Mouse (Mus musculus) retina, adult 2 months (tissue): ENCODE measurements around the gene Veph1.

Experiments
- DNase-seq: peaks from one replicate; pipeline ENCODE4 v3.0.0-alpha.2; 2012; ENCODE audit warnings: low read depth, low spot score

The Veph1 gene

DNA sequence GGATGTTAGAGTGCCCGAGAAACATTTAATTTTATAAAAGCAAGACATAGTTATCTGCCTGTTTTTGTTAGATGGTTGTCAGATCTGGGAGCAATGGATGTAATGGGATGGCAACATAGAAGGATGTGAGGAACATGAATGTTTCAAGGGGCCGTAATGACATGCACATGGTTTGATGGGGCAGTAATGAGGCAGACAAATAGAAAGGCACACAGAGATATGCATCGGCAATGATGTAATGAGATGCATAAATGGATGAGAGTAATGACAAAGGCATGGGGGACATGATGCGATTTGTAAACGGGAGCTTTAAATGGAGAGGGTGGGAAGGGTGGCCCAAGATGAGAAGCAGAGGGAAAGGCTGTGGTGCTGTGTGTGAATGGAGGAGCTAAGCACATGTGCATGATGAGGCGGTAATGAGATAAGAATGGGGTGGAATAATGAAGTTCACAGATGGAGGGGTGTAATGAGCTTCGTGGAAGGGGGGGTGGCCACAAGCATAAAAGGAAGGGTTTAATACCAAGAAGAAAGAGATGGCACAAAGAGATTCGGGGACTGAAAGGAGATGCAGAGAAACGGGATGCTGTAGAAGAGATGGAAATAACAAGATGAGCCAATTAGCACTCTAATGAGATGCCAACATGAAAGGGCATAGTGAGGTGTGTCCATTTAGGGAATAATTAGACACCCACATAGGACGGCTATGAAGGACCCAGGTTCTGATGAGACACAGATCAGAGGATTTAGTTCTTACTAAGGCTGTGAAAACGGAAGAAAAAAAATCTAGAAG lies 194.6 kb downstream of the Veph1 start:
- DNase-seq = no peak

DNA sequence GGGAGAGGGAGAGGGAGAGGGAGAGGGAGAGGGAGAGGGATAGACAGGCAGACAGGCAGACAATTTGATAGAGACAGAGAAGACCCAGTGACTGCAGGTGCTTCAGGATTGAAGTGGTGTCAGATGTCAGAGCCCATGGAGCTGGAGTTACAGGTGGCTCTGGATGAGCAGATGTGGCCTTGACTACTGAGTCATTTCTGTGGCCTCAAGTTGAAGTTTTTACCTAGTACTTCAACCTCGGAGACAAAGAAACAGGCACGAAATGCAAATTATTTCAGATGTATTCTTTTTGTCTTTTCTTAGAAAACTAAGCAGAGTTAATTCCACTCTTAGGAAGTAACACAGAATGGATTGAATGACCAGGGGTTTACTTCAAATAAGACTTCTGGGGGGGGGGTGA lies 195.6 kb downstream of the Veph1 start:
- no peak for DNase-seq

DNA sequence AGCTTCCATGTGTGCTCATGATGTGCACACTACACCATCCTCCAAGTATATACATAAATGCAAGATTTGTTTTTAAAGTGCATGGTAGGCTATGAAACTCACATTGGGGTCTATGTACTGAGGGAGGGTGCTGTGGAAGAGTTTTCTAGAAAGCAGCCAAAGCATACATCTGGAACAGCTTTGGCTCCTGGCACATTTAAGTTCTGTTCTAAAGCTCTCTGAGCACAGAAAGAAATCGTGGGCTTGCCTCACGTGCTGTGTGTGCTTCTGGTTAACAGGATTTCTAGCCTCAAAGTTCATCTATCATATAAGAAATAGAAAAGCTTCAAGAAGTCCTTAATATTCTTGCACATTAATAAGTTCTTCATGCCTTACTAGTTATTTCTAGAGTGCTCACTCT lies 204.9 kb downstream of the Veph1 start:
- no peak for DNase-seq

DNA sequence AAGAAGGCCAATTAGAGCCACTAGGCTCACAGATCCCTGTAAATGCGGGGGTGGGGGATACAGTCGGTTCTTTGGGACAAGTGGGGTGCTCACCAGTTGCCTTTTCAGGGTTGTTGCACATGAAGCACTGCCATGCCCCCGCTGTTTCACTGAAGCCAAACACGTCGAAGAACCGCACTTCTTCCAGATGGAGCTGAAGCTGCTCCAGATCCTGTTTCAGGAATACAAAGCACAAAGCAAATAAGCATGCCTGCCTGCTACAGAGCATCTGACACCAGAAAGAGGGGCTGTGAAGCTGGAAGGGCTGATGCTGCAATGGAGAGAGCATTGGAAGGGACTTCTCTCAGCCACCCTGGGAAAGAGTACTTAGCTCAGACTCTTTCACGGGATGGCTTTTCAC lies 209.0 kb downstream of the Veph1 start:
- DNase-seq = no peak

DNA sequence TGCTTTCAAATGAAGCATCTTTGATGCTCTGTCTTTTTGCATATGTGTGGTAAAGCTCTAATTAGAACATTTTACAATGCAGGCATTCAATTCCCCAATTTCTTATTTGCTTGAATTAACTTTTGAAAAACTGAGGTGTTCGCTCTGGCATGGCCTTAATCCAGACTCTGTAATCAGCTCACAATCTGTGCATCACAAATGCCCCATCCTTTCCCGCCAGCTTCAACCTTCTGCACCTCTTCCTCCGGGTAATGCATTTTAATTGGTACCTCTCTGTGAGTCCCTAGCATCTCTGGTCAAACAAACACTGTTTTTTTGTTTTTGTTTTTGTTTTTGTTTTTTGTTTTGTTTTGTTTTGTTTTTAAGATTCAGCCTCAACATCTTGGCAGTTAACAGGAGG lies 212.8 kb downstream of the Veph1 start:
- no peak for DNase-seq

DNA sequence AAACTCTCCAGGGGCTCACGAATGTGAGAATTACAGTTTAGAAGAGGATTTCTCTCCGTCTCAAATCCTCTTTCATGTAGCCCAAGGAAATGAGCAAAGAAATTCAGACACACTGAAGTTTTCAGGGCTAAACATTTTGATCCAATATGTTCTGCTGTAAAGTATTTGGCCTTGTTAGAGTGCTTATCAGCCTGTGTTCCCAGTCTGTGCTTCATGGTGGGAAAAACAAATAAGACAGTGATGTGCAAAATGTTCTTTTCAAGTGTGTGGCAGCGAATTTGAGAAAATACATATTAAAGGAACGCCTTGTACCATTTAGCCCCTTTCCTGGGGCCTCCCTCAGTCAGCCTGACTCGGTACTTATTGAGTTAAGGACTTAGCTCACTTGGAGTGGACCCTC lies 213.2 kb downstream of the Veph1 start:
- DNase-seq = no peak

DNA sequence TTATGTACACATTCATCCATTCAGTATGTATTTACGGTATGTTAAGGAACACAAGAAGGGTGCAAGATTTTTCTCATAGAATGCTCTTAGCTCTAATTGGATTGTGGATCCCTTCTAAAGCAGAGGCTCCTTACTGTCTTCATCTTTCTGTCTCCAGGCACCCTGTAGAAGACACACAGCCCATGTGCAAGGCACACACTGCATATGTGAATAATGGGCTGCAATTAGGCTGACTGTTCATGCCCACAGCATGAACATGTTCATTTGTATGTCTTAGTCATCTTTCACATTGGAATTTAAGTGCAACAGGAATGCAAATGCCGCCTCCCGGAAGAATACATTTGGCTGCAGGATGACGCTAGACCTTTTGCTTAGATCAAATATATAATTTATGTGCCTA lies 213.7 kb downstream of the Veph1 start:
- no peak for DNase-seq

DNA sequence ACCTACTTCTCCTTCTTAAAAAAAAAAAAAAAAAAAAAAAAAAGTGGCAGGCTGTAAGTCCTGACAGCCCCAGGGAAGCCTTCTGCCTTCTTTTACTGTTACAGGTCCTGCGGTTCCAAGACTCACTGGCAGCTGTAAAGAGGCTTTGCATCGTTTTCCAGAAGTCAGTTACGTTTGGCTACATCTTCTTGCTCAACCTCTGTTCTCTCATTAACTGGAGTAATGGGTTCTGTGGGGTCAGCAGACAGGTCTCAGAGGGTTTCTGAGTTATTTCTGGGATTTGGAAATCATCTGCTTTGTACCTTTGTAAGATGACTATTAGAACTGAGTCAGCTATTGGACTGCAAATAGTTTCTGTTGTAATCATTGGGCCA lies 215.3 kb downstream of the Veph1 start:
- DNase-seq = no peak

DNA sequence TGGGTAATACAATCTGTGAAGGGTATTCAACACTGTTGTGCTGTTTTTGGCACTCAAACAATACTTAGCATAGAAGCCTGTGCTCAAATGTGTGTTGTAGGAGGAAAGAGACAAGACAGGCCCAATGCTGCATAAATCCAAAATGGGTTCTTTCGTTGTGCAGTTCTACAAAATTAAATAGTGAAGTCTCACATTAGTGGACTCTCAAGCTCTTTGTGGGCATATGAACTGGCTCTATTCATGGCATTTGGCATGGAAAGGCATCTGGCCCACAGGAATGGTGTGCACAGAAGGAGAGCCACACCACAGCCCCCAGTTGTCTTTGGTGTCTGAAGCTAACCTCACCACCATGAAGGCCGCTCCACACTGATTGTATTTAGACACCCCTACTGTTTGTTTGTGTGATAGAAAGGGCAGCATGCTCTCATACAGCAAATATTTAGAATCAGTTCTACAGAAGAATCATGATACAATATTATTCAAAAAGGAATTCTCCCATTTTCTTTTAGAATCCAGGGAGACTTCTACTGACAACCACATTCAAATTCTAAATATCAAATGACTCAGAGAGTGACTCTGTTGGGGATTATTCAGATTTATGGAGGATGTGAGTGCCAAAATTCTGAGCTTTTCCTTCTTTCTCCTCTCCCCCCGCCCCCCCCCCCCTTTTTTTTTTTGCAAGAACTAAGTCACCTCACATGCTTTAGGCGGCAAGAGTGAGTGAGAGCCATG lies 215.8 kb downstream of the Veph1 start:
- DNase-seq = no peak

DNA sequence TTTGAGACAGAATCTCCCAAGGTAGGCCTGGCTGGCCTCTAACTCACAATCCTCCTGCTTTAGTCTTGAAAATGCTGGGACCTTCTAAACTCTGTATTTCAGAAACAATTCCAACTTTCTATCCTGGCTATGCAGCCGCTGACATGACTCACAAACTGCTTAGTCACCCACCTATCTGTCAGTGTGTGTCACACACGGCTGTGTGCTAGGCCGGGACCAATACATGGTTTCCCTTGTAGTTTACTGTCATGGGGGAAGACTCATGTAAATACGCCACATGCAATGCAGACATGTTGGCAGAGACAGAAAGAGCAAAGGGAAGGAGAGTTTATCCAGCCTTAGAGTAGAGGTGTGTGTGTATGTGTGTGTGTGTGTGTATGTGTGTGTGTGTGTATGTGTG lies 216.8 kb downstream of the Veph1 start:
- DNase-seq = no peak

DNA sequence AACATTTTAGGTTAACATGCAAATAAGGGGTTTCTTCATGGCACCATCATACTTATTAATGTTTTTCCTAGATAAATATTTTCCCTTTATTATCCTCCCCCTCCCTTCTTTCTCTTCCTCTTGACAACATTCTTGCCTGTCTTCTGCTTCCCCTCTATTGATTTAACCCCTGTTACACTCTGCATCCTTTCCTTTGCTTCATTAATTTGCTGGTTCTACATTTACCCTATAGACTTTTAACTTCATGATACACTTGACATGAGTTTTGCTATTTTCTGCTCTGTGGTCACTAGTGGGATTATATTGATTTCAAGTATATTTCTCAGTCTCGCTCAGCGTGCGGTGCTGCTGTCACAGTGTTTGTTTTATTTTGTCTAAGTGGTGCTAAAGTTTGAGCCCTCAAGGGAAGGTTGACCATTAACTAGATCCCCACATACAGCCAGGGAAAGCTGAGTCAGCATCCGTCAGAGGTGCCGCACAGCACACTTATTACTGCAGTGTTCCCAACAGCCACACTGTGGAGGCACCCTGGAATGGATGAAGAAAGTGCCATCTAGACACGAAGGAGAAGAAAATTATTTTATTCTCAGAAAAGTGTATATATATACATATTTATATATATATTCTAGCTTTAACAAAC lies 217.6 kb downstream of the Veph1 start:
- DNase-seq = no peak

DNA sequence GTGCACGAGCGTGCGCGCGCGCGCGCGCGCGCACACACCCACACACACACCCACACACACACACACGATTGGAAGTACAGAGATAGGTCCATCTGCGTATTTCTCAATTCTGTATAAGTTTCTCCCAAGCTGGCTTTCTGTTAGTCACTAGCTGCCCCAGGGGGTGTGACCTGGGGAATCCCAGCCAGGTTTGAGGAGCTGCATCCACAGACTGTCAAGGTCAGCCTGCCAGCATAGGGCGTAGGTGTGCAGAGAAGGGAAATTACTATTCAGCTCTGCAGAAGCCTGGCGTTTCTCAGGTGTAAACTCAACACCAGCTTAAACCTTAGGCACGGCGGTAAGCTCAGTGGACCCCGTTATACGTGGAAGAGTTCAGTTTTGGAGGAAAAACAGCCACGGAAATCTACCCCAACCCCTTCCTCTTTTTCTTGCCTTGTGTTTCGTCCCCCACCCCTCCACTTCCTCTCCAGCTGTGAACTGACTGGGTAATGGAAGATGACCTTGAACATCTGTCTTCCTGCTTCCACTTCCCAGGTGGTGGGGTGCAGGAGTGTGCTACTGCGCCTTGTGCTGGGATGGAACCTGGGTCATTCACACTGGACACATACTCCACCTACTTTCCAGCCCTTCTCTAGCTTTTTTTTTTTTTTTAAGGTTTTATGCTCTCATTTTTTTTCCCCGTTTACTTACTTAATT lies 218.5 kb downstream of the Veph1 start:
- DNase-seq = no peak

DNA sequence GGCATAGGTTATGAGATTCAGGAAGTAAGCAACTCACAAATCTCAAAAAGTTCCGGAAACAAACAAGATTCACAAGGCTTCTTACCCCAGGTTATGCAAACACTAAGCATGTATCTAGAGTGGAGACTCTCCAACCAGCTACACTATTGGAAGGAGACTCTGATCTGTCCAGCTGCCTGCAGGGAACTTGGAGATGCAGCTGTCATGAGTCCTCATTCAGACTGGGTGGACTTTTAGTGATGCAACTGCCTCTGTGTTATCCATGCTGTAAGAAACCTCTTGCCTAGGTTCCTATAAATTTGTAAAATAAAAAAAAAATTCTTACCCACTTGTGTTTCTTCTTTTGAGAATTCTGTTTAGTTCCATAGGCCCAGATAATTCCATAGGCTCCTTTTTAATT lies 226.4 kb downstream of the Veph1 start:
- no peak for DNase-seq

DNA sequence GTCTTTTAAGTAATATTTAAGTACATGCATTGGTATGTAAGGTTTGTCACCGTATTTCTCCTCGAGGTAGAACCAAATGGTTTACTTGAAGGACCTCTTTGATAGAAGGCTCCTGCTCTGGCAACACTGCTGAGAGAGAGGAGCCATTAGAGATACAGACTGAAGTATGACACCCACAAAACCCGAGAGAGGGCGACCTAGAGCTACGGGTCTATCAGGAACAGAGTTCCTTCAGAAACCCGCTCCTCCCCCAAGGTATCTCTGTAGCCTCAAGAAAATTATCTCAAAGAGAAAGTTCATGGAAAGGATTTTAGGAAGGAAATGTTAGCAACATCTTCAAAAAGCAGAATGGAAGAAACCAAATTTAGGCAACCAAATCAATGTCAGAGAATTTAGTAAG lies 232.8 kb downstream of the Veph1 start:
- no peak for DNase-seq

DNA sequence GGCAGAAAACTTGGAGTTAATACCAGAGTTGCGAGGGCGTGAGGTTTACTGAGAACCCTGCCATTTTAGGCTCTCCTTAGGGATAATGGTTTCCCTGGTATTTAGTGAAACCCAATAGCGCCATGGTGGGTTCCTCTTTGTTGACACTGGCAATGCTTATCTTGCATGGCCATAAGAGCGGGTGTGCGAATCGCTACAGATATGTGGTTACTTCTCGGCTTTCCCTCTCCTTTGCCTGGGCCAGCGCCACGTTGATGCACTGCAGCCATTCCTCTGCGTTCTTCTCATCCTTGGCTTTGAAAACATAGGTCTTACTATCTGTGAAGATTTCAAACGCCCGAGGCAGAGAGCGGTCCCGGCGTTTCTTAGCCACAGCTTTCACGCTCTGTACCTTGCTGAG lies 239.7 kb downstream of the Veph1 start:
- DNase-seq = no peak

DNA sequence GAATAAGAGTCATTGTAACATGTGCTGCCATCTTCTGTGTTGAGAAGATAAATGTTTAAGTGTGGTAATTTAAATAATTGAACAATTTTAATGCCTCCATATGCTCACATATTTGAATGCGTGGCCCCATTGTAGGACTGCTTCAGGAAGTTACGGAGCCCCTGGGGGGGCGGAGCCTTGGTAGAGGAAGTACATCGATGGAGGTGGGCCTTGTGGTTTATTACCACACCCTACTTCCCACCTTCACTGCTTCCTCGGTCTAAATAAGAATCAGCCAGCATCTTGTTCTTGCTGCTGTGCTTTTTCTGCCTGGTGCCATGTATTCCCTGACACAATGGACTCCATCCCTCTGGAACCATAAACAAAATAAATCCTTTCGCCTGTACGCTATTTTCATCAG lies 241.0 kb downstream of the Veph1 start:
- no peak for DNase-seq

DNA sequence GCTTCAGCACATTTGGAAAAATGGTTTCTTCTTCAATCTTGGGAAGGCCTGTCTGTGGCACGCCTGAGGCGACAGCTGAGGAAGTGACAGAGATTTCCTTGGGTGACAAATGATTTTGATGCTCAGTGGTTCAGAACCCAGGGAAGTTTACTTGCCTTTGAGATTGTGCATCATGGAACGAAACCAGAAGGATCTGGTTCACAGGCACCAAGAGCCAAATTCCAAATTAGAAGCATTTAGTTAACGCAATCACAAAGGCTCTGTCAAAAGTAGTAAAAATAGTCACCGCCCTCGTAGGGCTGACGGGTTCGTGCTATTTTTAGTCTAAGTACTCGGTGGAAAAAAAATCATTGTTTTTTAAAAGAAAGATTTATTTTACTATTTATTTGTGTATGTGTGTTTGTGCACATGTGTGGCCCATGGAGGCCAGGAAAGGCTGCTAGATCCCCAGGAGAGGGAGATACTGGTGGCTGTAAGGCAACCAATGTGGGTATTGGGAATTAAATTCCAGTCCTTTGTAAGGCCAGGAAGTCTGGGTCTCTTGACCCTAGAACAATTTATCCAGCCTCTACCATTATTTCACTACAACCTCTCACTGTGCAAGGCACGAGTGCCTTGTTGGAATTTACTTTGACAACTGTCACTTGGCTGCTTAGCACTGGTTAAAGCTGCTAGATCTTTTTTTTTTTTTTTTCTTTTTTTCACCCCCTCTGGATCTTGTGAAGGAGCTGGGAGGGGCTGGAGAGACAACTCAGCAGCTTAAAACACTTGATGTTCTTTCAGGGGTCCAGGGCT lies 246.3 kb downstream of the Veph1 start:
- no peak for DNase-seq

DNA sequence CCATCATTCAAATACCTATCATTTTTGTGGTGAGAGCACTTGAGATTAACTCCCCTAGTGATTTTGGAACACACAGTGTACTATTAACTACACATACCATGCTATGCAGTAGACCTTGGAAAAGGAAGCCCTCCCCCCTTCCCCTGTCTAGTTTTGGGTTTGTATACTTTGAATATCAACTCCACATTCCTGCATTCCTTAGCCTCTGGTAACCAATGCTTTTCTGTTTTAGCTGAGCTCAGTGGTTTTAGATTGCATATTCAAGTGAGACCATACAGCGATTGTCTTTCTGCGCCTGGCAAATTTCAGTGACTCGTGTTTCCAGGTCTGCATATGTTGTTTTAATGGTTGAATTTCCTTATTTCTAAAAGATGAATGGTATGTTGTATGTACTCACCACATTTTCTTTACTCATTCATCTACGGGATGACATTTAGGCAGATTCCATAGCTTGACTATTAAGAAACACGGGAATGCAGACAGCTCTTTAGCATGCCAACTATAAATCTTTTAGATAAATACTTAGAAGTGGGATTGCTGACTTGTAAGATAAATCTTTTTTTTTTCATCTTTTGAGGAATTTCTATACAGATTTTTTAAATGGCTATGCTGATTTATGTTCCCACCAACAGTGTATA lies 255.7 kb downstream of the Veph1 start:
- DNase-seq = no peak

DNA sequence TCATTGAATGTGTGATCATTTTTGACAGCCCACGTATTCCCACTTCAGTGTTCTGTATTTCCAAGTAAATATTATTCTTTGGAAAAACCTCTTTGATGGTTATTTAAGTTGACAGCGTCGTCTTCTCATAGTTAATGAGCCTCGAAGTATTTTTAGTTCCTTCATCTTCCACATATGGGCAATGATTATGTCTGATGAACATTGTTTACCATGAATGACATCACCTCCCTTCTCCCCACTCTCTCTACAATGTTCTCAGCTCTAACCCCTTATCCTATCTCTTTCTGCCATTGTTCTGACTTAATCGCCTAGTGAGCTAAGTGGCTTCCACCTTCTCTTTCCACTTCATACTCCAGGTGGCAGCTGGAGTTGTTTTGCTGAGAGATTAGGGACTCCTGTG lies 261.4 kb downstream of the Veph1 start:
- DNase-seq = no peak

DNA sequence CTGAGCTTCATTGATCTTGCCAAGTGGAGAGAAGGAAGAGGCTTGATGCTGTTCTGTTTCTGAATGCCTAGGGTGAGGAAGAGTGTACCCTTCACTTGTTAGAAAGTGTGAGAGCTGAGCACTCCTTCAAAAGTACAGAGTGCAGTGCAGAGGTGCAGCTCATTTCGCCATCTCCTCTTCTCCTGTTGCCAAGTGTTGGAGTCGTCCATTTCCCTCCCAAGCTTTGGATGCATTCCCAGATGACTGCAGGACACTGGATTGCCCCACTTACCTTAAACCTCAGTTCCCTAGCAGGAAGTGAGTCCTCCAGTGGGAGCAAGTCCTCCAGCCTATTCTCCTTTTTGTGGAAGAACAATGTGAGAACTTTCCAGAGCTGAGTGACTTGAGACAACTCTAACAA lies 263.3 kb downstream of the Veph1 start:
- no peak for DNase-seq

DNA sequence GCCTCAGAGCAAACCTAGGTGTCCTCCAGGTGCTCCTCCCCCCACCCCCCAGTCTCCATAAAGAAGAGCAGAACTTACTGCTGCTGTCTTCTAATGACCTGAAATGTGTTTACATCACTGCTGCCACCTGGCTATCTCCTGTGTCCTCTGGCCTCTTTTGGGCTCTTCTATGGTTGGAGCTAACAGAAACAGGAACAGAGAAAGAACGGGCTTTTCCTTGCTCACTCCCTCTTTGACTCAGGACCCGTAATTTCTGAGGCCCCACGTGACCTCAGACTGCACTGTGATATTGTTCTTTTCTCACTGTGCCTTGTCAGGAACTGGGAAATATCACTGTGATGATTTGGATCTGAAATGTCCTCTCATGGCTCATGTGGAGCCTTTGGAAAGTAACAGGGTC lies 271.2 kb downstream of the Veph1 start:
- DNase-seq = no peak
